ENCODE assay signal across 8 mouse cellular contexts in genomic region chr11:53805786-53806185, GRCm38 (mm10). TPM values are rescaled to one million over a fixed set of nuclear protein-coding genes. Genes with fewer than 3 reads are reported as not detected.
DNase-seq lines count a peak whose midpoint lies in the region.
"Had no signal": no experiment of that assay in that cellular context is flagged by ENCODE, and none has a peak within 500 bp of the region (broad histone marks: within the 10 kb centered on the region; RNA-seq: fewer than 3 reads in every experiment).

No protein-coding gene starts in this region.

- intact Hi-C loops in gastrocnemius, postnatal 36 days (cut with DNase I) = no loop called here

- peak; percentile 24 to 42 for DNase-seq in spleen, postnatal 36 days (ENCODE audit: low spot score in 2 of 2)
- DNase-seq in spleen, postnatal 14 days (ENCODE audit: low spot score in 2 of 2) = no peak
- peak; percentile 51 to 74 for DNase-seq in gastrocnemius, postnatal 36 days
- DNase-seq in kidney, postnatal 36 days = peak; percentile 68 to 79
- peak; percentile 43 to 83 for DNase-seq in urinary bladder, postnatal 36 days (ENCODE audit: low spot score in 2 of 2)
- no peak for DNase-seq in frontal cortex, postnatal 10 days (ENCODE audit: low spot score in 2 of 2)
- no peak for DNase-seq in cerebellum, postnatal 4 days (ENCODE audit: low spot score in 2 of 2)
- DNase-seq: midbrain, embryonic 14.5 days had no signal

RNA-seq across cellular contexts. Expression of gene Gm17334, which starts 32.8 kb away (rescaled TPM):
- total RNA-seq in gastrocnemius, postnatal 36 days (2021) = under 1 TPM in 1 of 2 experiments, not detected in 1; 0.31 TPM

RNA-seq across cellular contexts. Expression of gene Irf1, which starts 36.0 kb away (rescaled TPM):
- total RNA-seq in gastrocnemius, postnatal 36 days (2021) = 1 to 10 TPM; 6.6 to 7.4 TPM

RNA-seq across cellular contexts. Expression of gene Gm12216, which starts 53.3 kb away (rescaled TPM):
- 1 to 10 TPM; 1.6 to 2.1 TPM for total RNA-seq in gastrocnemius, postnatal 36 days (2021)

Comparison
In these comparisons a context has a peak if more than half of its experiments do, and no peak if none do; other contexts are left out.
1. DNase-seq: peak in spleen, postnatal 36 days (2 of 2), gastrocnemius, postnatal 36 days (2 of 2), kidney, postnatal 36 days (2 of 2) and urinary bladder, postnatal 36 days (2 of 2); none in spleen, postnatal 14 days (0 of 2), frontal cortex, postnatal 10 days (0 of 2) and cerebellum, postnatal 4 days (0 of 2).